Mouse (Mus musculus): ENCODE measurements around the gene C87499. TPM values are rescaled to one million over a fixed set of nuclear protein-coding genes. Genes with fewer than 3 reads are reported as not detected.

The C87499 gene
- not detected for total RNA-seq (2023)

GRCm38 (mm10) chr4:88634311-88634710 lies at the start of gene C87499:
C87499 (minus strand) TSS chr4:88634411.

GRCm38 (mm10) chr4:88683812-88684211 lies 49.6 kb upstream of the C87499 start, which contains the start of gene Ifna2:
Ifna2 (minus strand) TSS chr4:88683912.

GRCm38 (mm10) chr4:88676824-88677223 lies 42.6 kb upstream of the C87499 start, which contains the start of gene Ifna16:
Ifna16 (minus strand) TSS chr4:88676924.

GRCm38 (mm10) chr4:88644359-88644758 lies 10.1 kb upstream of the C87499 start, which contains the start of gene Ifna13:
Ifna13 (minus strand) TSS chr4:88644459.

GRCm38 (mm10) chr4:88603276-88603675 lies 30.9 kb downstream of the C87499 start, which contains the start of gene Ifna12:
Ifna12 (minus strand) TSS chr4:88603376.

GRCm38 (mm10) chr4:88592285-88592684 lies 41.9 kb downstream of the C87499 start, which contains the start of gene Ifna9:
Ifna9 (minus strand) TSS chr4:88592385.

Other genes starting within 250 kb of the C87499 start
- gene Hacd4, start 195.5 kb downstream of the C87499 start, total RNA-seq (2023) = 1.2 TPM
- not detected for gene Ifnb1, start 111.6 kb downstream of the C87499 start, total RNA-seq (2023)
- gene Ifna15, start 76.2 kb downstream of the C87499 start, total RNA-seq (2023) = not detected
- not detected for gene Ifna14, start 62.6 kb downstream of the C87499 start, total RNA-seq (2023)
- gene Ifna9, start 42.0 kb downstream of the C87499 start, total RNA-seq (2023) = not detected
- not detected for gene Ifna12, start 31.0 kb downstream of the C87499 start, total RNA-seq (2023)
- not detected for gene Ifna13, start 10.0 kb upstream of the C87499 start, total RNA-seq (2023)
- gene Ifna16, start 42.5 kb upstream of the C87499 start, total RNA-seq (2023) = not detected
- not detected for gene Ifna2, start 49.5 kb upstream of the C87499 start, total RNA-seq (2023)
- not detected for gene Ifnab, start 56.9 kb upstream of the C87499 start, total RNA-seq (2023)
- 1.9 TPM for gene Gm26566, start 87.4 kb upstream of the C87499 start, total RNA-seq (2023)
- 51.2 TPM for gene Klhl9, start 88.1 kb upstream of the C87499 start, total RNA-seq (2023)
- gene Gm13271, start 120.5 kb upstream of the C87499 start, total RNA-seq (2023) = not detected
- not detected for gene Gm13283, start 125.7 kb upstream of the C87499 start, total RNA-seq (2023)
- gene Gm13290, start 139.4 kb upstream of the C87499 start, total RNA-seq (2023) = not detected
- not detected for gene Gm13289, start 142.5 kb upstream of the C87499 start, total RNA-seq (2023)
- gene Gm13272, start 145.4 kb upstream of the C87499 start, total RNA-seq (2023) = not detected
- not detected for gene Ifnz, start 147.7 kb upstream of the C87499 start, total RNA-seq (2023)
- gene Gm13276, start 151.3 kb upstream of the C87499 start, total RNA-seq (2023) = not detected
- not detected for gene Gm13277, start 154.2 kb upstream of the C87499 start, total RNA-seq (2023)
- not detected for gene Gm13278, start 157.1 kb upstream of the C87499 start, total RNA-seq (2023)
- not detected for gene Gm13275, start 160.1 kb upstream of the C87499 start, total RNA-seq (2023)
- gene Gm13279, start 163.0 kb upstream of the C87499 start, total RNA-seq (2023) = not detected
- not detected for gene Gm13285, start 165.3 kb upstream of the C87499 start, total RNA-seq (2023)
- gene Gm13287, start 168.8 kb upstream of the C87499 start, total RNA-seq (2023) = not detected
- gene Gm13288, start 171.1 kb upstream of the C87499 start, total RNA-seq (2023) = 0.38 TPM
- gene Ifna7, start 181.8 kb upstream of the C87499 start, total RNA-seq (2023) = not detected
- not detected for gene Ifna11, start 185.5 kb upstream of the C87499 start, total RNA-seq (2023)
- gene Ifna6, start 193.0 kb upstream of the C87499 start, total RNA-seq (2023) = not detected
- gene Ifna5, start 201.1 kb upstream of the C87499 start, total RNA-seq (2023) = not detected
- not detected for gene Ifna4, start 207.4 kb upstream of the C87499 start, total RNA-seq (2023)
- gene Ifna1, start 215.7 kb upstream of the C87499 start, total RNA-seq (2023) = not detected
- gene Ifne, start 245.8 kb upstream of the C87499 start, total RNA-seq (2023) = not detected

Measured in CD4-positive naive resting alpha-beta T cell, adult 57 days (primary cell).